Mouse (Mus musculus) right cerebral cortex, adult 18-20 months (tissue): ENCODE data around the gene Ryr1.
A peak's percentile ranks its signal among the peaks of the same experiment; 100 is the strongest.
"Not testable (repeated sequence)": the region's sequence is repeated elsewhere in the genome, so short reads cannot be mapped to it uniquely, and the experiment has no call there.

ENCODE experiments used
- DNase-seq: peaks from one replicate; pipeline ENCODE4 v3.0.0; 2022; ENCODE audit warnings: mixed read lengths

The Ryr1 gene

DNA sequence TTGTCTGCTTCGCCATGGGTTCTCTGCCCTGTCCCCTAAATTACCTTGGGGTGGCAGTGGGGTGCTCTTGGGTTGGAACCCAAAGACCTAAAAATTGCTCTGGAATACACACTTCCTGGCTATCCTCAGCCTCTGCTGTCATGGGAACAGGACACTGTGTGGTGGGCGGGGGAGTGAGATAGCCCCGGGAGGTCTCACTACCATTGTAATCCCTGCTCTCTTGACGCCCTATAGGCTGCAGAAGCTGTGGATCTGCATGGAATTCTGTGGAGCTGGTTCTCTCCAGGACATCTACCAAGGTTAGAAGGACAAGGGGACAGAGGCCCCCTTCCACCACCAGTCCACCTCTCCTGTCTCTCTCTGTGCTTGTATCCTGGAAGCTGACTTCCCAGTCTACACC is 141.1 kb downstream of the Ryr1 start:
- no peak for DNase-seq

DNA sequence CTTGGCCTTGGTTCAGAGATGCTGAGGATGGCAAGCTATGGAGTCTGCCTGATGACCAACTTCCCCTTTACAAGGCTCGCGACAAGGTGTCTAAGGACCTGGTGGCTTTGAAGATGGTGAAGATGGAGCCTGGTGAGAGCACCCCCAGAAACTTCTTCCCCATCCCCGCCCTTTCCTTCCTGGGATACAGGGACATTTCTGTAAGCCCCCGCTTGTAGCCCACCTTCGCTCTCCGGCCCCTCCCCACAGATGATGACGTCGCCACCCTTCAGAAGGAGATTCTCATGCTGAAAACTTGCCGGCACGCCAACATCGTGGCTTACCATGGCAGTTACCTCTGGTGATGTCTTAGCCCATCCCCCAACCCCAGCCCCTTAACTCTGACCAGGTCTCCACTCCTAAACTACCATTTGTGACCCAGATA is 141.8 kb downstream of the Ryr1 start:
- no peak for DNase-seq

DNA sequence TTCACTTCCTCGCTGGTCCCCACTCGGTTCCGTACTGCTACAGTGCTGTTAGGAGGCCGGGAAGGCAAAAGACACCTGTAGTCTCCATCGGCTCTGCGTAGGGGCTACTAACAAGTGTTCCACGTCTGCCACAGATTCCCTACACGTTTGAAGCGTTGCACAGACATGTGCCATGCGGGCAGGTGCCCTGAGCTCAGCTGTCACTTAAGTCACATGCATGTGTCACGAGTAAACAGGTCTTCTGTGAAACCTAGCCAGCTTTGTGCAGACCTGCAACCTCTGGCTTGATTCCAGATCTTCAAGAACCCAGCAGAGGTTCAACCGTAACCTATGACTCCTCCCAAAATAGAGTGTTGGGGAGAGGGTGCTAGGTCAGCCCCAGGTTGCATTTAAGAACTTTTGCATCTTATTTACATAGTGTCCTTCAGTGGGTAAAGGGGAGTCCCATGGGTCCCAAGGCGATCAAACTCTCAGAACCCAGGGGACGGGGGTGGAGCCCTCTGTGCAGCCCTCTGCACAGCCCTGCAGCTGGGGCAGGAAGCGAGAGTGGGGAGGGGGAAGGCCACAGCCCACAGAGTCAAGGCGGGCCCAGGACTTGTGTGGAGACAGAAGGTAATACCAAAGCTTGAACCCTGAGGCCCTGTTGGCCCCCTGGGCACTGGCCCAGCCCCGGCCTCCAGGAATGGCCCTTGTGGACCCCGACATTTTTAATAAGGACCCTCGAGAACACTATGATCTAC is 142.5 kb downstream of the Ryr1 start:
- no peak for DNase-seq

DNA sequence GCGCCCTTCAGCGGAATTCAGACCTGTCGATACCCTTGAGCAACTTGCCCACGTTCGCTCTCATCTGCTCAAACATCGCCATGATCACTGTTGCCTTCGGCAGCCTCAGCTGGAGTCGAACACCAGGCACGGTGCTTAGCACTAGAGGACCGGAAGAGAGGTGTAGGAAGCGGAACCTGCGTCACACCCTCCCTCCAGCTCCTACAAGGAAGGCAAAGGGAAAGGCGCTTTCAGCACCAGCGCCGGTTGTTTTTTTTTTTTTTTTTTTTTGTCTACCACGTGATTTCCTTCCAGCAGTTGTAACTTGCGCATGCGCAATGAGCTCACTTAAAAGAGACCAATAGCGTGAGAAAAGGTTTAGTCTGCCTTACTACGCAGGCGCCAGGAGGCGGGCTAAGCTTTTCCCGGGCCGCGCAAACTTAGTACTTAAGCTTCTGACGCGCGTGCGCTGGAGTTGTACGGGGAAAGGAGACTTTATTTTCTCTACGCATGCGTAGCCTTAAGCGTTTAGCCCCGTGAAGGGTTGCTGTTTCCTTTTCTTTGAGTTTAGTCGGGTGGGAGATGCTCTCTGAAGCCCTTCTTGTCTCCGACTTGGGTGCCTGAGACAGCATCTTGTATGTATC is 143.2 kb downstream of the Ryr1 start, which contains the start of the genes Eif3k and Map4k1:
Gene Eif3k (minus strand): TSS at position 214 of the 623 bp plus-strand sequence.
Gene Map4k1 (plus strand): TSS at position 400 of the 623 bp plus-strand sequence.
- DNase-seq = peak; percentile 99

DNA sequence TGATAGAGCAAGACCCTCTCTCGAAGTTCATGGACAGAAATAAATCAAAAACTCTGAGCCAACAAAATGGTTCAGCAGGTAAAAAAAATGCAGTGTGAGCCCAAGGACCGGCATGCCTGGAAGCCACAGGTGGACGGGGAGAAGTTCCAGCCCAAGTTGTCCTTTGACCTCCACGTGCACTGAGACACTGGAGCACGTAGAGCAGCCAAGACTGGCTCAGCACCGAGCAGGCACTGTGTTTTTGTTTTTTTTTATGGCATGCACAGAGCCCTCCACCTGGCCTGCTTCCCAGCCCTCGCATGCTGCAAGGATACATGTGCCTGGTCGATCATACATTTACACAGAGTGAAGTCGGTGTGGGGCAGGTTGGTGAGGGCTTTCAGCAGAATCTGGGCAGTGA is 147.4 kb downstream of the Ryr1 start:
- DNase-seq = no peak

DNA sequence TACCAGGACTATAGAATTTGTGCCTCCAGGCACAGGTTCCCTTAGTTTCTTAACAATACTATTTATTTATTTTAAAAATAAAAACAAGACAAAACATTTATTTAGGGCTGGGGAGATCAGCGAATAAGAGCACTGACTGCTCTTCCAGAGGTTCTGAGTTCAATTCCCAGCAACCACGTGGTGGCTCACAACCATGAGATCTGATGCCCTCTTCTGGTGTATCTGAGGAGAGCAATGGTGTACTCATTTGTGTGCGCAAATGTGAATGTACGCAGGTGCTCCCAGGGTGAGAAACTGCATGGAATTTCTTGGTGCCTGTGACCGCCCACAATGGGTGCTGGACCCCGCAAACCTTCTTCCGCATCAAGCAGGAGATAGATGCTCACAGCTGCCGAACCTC is 152.0 kb downstream of the Ryr1 start:
- no peak for DNase-seq

DNA sequence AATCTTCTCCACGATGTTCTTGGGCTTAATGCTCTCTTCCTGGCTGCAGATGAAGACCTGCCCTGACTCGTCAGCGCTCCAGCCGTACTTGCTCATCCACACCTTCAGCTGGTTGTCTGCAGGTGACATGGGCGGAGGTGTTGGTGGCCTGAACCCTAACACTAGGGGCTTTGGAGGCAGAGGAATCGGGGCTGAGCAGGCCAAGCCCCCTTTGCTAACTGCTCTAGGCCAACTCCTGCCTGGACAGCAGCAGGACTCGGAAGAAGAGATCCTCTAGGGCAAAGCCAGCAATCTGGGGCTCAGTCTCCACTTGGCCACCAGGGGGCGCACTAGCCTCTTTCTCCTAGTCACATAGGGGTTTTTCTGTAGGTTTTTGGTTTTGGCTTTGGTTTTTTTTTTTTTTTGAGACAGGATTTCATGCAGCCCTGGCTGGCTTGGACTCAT is 152.4 kb downstream of the Ryr1 start:
- DNase-seq = peak; percentile 65

DNA sequence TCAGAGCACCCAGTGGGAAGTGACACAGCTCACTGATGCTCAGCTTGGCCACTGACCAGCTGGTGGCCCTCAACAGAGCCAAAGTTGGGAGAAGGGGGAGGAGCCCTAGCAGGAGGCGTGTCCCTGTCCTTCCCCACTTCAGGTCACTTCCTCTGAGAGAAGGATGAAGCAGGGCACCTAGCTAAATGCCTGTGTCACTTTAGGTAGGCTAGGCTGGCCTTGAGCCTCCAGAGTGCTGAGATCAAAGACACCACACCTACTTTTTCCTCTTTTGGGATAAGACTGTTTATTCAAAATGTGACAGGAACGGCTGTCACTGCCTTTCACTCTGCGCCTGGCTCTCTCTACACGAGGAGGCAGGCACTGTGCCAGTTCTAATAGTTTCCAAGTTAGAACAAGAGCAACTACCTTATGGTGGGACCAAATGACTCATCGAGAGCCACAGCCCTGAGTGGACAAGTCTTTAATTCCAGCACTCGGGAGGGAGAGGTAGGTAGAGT is 153.2 kb downstream of the Ryr1 start:
- DNase-seq = no peak

DNA sequence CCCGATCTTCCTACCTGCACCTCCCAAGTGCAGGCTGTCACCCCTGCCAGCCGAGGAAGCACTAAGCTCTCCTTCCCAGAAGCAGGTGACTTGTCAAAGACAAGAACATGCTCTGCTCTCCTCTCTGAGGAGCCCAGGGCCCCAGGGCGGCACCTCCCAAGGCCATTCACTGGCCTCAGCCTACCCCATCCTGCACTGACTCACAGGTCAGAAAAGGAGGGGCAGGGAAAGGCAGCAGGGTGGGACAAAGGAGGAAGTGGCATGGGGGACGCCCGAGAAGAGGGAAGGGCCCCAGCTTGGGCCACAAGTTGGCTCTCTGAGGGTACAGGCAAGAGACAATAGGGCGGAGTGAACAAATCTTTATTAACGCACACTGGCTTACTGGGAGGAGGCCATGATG is 153.9 kb downstream of the Ryr1 start:
- no peak for DNase-seq

DNA sequence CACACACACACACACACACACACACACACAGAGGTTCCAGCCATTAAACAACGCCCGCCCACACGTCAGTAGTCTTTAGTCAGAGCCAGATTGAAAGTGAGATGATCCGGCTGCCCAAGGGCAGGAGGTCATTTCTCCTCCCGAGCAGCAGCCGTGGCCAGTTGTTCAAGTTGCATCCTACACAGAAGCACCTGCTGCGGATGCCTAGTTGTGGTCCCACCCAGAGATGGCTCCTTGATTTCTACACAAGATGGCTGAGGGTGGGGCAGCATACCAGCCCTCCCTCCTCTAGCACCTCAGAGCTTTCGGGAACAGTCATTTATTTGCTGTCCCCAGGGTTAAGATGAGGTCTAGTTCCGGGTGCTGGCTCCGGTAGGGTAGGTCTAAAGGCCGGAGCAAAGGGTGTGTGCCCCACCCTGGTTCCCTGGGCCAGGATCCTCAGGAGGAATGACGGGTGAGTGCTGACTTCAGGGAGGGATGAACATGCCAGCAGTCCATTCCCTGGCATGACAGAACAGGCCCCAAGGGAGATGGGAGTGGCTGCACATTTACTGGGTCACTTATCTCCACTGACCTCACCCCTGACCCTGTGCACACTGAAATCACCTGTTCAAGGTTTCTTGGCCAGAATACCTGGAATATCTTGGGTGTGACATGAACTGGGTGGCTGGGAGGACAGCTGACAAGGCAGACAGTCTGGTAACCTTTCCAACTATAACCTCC is 155.1 kb downstream of the Ryr1 start:
- no peak for DNase-seq

DNA sequence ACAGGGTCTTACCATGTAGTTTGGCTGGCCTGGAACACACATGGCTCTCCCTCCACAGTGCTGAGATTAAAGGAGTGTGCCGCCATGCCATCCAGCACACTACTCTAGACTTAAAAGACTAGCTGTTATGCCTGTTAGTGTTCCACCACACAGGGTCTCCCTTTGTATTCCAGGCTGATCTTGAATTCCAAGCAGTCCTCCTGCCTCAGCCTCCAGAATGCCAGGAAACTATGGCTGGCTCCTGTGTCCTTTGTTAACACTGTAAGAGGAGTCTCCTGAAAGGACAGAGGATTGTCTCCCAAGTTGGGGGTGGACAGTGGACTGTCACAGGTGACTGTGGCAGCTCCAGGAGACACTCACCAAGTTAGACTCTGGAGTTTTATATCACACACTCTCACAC is 155.7 kb downstream of the Ryr1 start:
- no peak for DNase-seq

DNA sequence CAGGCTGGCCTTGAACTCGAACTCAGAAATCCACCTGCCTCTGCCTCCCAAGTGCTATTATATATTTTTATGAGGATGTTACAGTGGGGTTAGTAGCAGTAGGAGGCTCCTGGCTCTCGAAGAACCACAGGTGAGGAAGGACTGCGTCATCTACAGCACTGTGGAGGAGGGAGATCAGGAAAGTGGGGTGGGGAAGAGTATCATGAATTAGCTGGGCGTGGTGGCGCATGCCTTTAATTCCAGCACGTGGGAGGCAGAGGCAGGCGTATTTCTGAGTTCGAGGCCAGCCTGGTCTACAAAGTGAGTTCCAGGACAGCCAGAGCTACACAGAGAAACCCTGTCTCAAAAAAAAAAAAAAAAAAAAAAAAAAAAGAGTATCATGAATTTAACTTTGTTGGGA is 156.9 kb downstream of the Ryr1 start:
- DNase-seq = not testable (repeated sequence)

DNA sequence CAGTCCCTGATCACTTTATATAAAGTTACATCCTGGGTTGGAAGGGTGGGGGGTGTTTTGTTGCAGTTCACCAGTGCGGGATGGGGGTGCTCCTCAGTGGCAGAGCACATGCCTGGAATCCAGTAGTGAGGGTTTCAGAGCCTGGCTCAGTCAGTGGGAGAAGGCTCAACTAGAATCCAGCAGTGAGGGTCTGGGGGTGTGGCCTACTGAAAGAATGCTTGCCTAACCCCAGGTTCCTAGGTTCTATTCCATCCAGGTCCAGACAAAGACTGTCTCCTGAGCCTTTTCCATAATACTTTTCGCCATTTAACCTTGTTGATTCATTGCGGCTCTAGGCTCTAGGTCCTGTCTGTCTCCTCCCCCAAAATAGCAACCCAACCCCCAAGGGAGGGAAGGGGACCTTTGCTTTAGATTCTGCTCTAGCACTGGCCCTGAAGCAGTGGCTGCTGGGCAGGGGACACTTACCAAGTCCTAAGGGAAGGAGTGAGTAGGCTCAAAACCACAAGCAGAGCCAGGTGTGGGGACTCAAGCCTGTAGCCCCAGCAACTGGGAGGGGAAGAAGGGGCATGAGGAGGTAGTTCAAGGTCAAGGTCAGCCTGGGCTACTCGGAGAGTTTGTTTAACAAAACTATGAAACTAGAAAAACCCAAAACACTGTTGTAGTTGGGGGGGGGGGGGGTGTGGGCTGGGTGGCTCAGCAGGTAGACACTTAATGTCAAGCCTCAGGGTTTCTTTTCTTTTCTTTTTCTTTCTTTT is 158.1 kb downstream of the Ryr1 start:
- no peak for DNase-seq

DNA sequence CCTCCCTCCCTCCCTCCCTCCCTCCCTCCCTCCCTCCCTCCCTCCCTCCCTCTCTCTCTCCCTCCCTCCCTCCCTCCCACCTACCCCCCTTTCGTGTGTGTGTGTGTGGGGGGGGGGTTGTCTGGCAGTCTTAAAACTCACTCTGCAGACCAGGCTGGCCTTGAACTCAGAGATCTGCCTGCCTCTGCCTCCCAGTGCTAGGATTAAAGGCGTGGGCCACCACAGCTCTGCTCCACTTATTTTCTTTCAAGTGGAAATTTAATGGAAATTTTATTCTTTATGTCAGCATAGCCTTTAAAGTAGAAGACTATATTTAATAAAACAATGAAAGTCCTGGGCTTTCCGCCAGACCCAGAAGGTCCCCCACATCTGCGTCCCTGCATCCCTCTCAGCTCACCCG is 158.8 kb downstream of the Ryr1 start:
- no peak for DNase-seq

DNA sequence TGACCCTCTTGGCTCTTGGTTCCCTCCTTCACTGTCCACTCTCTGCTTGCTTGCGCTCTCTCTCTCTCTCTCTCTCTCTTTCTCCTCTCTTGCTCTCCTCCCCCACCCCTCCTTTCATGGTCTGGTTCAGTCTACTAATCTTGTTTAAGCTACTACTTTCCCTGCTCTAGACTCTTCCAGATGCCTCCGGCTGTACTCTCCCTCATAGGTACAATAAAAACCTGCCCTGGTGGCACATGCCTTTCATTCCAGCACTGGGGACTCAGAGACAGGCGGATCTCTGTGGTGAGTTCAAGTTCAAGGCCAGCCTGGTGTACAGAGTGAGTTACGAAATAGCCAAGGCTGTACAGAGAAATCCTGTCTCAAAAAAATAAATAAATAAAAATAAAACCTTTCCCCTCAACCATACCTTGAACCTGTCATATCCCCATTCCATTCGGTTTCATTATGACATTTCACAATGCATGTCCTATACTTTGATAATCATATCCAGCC is 159.6 kb downstream of the Ryr1 start:
- no peak for DNase-seq

DNA sequence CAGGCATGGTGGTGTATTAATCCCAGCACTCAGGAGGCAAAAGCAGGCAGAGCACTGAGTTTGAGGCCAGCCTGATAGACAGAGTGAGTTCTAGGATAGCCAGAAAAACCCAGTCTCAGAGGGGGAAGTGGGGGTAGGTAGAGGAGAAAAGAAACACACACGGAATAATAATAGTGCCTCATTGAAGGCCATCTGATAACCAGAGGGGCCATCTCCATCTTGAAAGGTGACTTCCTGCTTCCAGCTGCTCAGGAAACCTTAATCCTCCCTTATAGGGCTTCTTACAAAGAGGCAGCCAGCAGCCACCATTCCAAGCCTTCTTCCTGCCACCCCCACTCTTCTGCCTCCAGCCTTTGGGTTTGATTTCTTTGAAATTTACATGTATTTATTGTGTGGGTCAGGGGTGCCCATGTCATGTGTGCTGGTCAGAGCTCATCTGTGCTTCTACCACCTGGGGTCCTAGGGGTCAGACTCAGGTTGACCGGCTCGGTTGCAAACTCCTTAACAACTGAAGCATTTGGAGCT is 161.5 kb downstream of the Ryr1 start:
- DNase-seq = no peak

DNA sequence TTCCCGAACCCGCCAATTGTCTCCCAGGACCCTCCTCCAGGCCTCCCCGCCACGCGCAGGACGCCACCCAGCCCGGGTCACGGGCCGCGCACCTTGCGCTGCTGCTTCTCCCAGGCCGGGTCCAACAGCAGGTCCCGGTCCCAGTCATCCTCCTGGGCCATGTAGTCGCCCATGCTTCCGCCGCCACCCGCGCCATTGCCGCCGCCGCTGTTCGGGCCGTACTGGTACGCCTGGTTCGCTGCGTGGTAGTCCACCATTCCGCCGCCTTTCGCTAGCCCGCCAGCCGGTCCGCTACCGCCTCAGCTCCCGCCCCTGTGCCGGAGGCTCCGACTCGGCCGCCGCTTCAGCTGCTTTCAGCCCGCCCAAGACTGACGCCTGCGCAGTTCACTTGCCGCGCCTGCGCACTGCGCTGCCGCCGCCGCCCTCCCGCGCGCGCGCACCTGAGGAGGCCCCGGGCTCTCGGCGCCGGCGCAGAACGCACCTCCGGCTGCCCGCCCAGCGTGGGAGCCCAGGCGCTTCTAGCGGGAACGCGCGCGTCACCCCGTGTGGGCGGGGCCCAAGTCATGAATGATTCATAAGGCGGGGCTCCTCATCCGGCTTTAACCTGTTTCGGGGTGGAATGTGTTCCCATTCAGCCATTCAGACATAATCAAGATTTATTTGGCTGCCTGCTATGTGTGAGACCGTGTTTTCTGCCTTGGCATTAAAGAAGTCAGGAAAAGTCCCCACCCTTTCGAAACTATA is 162.9 kb downstream of the Ryr1 start, which contains the start of gene Actn4:
Gene Actn4 (minus strand): TSS at position 414 of the 744 bp plus-strand sequence.
- peak; percentile 99 for DNase-seq

DNA sequence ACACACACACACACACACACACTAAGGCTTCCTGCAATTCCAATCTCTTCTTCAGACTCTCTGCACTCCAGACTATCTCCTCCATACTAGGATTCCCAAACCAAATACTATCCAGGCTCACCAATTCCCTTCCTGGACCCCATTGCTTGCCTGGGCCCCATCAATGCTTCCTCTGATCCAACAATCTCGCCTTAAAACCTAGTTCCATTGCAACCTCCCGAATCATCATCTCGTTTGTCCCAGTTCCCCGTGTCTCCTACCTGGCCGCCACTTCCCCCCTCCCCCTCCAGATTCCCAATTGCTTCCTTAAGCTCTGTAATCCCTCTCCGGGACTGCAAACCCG is 163.4 kb downstream of the Ryr1 start:
- DNase-seq = no peak

DNA sequence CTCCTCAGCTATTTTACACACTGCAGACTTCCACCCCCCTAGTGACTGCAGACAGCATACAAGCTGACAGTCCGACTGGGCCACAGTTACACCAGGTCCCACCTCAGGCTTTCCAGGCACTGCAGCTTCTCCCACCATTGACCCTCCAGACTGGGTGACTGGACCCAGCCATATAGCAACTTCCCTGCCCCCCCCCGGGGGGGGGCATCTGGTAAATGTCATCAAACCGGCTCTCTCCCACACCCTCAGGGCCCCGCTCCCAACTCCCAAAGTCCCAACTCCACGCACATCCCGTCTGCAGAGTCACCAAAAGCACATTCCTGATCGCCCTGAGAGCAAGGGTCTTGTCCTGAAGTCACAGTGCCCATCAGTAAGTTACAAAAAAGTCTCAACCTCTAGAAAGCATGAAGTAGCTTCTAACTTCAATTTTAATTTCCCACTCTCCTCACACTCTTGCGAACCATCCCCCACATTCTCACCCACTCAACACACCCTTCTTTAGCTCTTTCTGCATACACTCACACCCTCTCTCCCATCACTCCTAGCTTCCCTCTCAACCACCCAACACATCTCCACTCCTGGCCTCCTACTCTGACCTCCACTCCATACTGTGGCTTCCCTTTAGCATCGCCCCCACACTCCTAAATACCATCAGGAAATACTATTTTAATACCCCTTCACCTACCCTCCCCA is 164.5 kb downstream of the Ryr1 start:
- DNase-seq = peak; percentile 57

DNA sequence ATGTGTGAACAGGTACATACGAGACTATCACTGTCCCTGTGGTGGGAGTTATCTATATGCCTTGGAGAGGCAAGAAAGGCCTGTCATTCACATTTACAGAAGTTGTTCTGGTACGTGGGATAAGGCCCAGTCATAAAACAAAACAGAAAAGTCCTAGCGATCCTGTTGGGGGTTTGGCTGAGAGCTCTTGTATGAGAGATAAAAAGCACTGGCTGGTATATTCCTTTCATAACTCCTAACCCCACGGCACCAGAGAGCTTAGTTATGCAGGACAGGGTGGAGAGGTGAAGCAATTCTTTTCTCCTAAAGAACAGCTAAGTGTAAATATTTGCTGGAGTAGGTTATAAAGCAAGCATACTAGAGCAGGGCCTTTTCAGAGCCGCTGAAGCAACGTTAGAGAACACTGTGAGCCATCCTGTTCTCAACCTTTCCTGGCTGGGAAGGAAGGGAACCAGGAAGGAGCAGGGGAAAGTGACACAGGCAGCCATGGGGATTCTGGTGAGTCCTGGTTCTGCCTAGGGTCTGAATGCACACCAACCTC is 165.4 kb downstream of the Ryr1 start:
- no peak for DNase-seq

DNA sequence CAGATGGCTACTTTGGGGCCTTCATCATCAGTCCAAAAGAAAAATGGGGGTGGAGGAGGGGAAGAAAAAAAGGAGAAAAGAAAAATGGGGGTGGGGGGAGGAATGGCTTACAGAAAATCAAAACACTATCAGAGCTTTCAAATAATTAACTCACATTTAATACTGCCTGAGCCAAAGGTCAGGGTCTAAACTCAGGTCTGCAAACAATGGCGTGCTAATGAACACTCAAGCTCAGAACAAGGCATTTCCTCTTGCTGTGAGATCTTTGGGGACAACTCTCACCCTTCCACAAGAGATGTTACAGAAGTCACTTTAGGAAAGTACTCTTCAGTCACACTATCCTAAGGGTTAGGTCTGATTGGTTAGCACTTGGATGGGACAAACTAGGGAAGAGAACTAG is 166.2 kb downstream of the Ryr1 start:
- no peak for DNase-seq
